Mouse (Mus musculus) brain, embryonic 14.5 days (tissue): ENCODE data around the gene Hectd4.

ENCODE experiments used
- CTCF ChIP-seq: fragments of 200-500 bp; IDR thresholded peaks from 2 replicates; pipeline ENCODE4 v1.5.1; 2012; ENCODE audit warnings: inconsistent platforms, mild to moderate bottlenecking, moderate library complexity, borderline replicate concordance; ENCODE audit not compliant: insufficient read depth, insufficient read length; ENCODE audit errors: extremely low read depth
- POLR2A ChIP-seq: fragments of 200-500 bp; IDR thresholded peaks from 2 replicates; pipeline ENCODE4 v1.6.1; 2012; ENCODE audit warnings: mild to moderate bottlenecking, inconsistent platforms, borderline replicate concordance; ENCODE audit not compliant: poor library complexity, insufficient read depth, insufficient read length, severe bottlenecking; ENCODE audit errors: extremely low read depth

DNA sequence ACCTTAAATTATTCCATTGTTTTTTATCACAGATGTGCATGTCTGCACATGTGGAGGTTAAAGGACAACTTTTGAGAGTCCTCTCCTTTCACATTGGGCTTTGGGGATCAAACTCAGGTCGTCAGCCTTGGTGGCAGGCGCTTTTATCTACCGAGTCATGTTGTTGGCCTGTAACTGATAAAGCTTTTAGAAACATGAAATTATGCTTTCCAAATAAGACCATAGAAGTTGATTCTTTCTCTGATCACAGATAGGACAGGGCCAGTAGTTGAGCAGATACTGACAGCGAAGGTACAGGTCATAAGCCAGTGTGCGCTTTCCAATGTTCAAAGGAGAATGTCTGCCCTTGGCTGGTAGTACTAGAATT lies 24.3 kb downstream of the Hectd4 start:
- no peak for TF ChIP-seq CTCF
- TF ChIP-seq POLR2A = no peak
